Mouse (Mus musculus) ES-Bruce4 (cell line): ENCODE data around the gene Fam155a.

Experiments
- CTCF ChIP-seq: IDR thresholded peaks from one replicate; pipeline ENCODE4 v1.8.1; 2011; ENCODE audit warnings: low read depth, low read length
- EP300 ChIP-seq: IDR thresholded peaks from 2 replicates; pipeline ENCODE4 v1.6.1; 2011; ENCODE audit warnings: low read depth, low read length; ENCODE audit not compliant: insufficient read depth
- POLR2A ChIP-seq: IDR thresholded peaks from one replicate; pipeline ENCODE4 v1.8.1; 2011; ENCODE audit warnings: low read length; ENCODE audit not compliant: insufficient read depth

DNA sequence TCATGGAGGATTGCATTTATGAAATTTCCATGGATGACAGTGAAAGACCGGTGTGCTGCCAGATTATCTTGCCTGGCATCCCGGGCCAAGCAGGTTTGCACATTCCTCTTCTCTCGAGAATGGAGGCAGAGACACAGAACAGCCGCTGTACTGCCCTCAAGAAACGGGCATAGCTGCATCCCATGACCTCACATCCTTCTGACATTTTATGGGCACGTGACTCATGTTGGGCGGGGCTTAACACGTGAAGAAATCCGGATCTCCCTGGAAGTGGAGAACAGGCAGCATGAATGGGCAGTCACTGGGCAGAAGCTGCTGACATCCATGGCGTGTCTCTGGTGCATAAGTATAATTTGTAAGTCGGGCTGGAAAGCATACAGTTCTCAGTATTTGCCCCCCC lies 29.0 kb upstream of the Fam155a start:
- TF ChIP-seq EP300 (no peak), CTCF (no peak), POLR2A (no peak)
